Mouse (Mus musculus): Measurements from ENCODE around the gene Rab23.

Rab23 gene

DNA sequence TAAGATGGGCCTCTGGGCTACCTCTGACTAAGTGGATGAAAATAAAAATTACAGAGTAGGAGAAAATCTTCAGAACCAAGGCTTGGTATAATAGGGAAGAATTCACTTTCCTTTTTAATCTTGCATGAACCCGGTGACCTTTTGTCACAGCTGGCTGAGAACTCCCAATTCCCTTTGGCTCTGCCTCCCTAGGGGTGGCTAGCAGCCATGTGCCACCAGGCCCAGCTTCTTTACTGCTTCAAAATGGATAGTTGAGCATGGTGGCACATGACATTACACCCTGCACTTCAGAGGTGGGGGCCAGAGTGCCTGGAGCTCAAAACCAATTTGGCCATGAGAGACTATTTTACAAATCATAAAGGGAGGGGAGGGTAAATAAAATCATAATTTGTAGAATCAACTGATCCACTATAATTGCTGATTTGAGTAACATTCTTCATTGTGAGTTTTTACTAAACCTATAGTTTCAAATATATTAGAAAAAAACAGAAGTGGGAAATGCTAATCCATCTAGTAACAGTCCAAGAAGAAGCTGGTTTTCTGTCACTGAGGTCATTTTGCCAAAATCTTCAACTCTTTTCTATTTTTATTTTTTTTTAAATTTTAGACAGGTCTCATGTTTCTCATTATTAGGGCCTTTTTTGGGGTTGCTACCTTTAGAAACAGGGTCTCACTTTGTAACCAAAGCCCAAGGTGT, 48.6 kb downstream of the Rab23 start:
- DNase-seq (ENCODE audit: low spot score) = no peak

DNA sequence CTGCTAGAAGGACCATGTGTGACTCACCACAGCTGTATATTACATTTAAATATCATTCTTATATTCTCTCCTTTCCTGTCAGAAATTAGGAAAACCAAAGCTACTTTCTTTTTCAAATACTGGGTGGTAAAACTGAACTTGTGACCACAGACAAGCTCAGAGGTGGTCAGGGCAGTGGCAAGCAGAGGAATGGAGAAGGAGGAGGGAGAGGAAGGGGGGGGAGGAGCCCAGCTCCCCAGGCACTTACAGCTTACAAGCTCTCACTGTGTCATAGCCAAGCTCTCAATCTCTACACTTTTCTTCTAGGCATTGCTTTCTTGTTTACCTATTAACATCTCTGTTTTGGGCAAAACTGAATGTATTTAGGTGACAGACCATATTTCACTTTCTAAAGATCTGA, 49.1 kb downstream of the Rab23 start:
- DNase-seq (ENCODE audit: low spot score) = no peak

DNA sequence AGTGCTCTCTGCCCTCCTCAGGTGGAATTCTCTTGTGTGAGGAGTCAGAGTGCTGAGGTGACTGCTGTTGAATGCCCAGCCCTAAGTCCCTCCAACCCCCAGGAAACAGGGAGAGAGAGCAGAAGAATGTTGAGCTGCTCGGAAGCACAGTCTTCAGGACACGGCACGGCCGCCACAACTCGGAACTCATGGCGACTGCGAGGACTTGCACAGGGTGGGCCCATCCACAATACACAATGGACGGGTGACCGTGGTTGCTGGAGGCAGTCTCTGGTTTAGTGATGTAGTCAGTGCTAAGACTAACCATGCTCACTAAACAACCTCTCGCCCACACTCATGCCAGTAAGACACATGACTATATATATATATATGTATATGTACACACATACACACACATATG, 51.9 kb downstream of the Rab23 start:
- DNase-seq (ENCODE audit: low spot score) = no peak

DNA sequence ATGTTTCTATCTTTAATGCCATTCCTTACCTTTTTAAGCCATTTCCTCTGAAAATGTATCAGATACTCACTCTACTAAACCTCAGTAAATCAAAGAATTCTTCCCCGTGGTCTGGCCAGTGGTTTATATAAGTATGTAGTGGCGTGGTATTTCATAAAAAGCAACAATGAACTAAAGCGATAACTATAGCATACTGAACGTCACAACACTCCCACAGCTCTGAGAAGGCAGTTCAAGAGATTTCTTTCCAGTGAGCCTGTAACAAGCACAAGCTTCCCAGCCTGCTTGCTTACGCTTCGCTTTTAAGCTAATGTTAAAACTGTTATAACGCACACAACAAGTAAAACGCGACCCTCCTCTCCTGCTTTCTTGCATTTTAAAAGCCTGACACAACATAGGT, 52.4 kb downstream of the Rab23 start:
- no peak for DNase-seq (ENCODE audit: low spot score)

DNA sequence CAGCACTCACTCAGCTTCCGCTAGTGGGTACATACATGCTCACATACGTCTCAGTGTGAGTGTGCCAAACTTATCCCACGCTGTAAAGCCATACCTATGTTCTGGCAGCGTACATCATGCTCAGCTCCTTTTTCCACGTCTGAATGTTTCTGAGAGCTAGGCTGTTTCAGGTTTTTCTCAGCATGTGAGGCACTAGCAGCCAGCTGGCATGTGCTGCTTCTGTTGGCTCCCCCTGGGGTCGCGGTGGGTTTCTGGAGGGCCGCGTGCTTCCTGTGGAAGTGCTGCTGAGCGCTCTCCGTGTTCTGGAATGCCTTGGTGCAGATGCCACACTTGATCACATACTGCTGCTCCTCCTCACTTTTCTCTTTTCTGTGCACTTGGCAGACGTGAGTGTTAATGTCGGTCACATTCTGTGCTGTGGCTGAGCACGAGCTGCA, 56.5 kb downstream of the Rab23 start:
- no peak for DNase-seq (ENCODE audit: low spot score)

DNA sequence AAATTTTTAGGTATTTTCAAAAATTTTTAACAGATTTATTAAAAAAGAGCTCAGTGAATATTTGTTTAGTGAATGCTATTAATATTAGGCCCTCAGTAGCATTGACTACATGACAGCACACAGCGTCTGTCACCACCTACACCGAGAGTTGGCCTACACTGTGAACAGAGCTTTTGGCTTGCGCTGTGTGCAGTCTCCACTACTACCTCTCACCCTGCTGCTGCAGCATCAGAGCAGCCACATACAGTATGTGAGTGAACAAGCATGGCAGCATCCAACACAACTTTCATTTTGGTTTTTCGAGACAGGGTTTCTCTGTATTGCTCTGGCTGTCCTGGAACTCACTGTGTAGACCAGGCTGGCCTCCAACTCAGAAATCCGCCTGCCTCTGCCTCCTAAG, 64.9 kb downstream of the Rab23 start:
- no peak for DNase-seq (ENCODE audit: low spot score)

DNA sequence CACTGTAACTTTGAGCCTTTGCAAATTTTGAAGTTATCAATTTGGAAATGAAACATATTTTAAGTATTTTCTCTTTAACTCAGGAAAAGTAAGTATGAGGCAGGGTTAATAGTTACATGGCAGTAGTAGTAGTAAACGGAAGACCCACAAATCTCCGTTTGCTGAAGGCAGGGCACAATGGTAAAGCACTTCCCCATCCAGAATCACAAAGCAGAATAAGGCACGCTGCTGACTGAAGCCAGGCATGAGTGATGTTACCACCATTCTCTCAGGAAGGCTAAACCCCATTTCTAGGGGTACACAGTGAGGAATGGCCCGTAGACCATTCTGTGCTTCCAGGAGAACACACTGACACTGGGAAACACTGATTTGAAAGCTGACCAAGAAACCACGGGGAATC, 68.4 kb downstream of the Rab23 start:
- no peak for DNase-seq (ENCODE audit: low spot score)

DNA sequence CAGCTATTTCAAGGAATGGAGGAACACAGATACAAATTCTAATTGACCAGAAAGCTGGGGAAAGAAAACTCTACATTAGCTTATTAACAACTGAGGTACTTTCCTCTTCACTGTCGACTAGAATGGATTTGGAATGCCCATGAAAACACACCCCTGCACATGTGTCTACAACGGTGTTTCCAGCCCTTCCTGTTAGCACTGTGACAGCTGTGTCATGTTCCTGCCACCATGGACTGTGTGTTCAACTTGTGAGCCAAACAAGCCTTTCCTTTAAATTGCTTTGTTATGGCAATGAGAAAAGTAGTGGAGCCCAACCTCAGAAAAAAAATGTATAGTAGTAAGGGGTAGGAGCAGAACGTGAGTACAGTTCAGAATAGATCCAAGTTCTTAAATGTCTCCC, 68.8 kb downstream of the Rab23 start:
- DNase-seq (ENCODE audit: low spot score) = no peak

Measured in yolk sac, embryonic 10.5 days (tissue).